Mouse (Mus musculus) thymus, postnatal 14 days (tissue): ENCODE data around the gene Otub2.

Source experiments
- DNase-seq: peaks from one replicate; pipeline ENCODE4 v3.0.0; 2021

Gene Otub2

GRCm38 (mm10) chr12:103445060-103445459, 56.6 kb downstream of the Otub2 start:
- no peak for DNase-seq

DNA sequence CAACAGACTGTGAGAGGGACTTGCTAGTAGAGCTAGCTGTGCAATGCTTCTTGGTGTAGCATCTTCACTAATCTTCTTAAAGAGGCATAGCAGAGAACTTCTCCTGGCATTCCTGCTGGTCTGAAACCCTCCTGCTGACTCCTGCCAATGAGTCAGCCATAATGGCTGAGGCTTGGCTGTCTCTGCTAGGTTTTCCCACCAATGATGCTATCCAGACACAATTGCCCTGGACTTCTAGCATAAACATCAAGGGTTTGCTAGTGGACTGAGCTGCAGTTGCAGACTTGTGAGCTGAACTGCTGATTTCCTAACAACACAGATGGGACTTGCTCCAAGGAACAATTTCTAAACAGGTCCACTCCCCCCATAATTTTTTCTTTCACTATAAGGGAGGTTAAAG, 64.9 kb downstream of the Otub2 start:
- no peak for DNase-seq
